In the genomic region with DNA sequence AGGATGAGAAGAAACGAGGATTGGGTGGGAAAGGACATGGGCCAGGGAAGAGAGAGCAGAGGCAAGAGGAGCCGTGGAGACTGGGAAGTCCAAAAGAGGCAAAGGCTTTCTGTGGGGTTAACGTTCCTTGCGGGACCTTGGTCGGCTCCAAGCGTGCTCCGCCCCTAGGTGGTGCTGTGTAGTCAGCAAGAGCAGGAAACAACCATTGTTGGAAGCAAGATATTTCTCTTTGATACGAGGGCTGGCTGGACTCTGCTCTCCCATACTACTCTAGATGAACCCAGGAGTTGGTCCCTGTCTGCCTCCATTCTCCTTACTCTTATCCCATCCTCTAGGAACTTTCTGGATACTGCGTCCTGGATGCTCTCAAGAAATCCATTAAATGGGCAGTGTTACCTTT, we compare ENCODE assay signal across 8 mouse cellular contexts.
DNase-seq lines count a peak whose midpoint lies in the region; ATAC-seq lines count a peak whose summit lies in the region.

No protein-coding gene starts in this region.

- no peaks in the 10 kb centered on the region for H3K36me3 ChIP-seq in midbrain, embryonic 11.5 days (ENCODE audit: control insufficient read depth, insufficient read depth, low read length)
- no peaks in the 10 kb centered on the region for H3K36me3 ChIP-seq in midbrain, embryonic 15.5 days (replicated peaks)
- no peaks in the 10 kb centered on the region for H3K36me3 ChIP-seq in kidney, embryonic 14.5 days (ENCODE audit: control insufficient read depth, insufficient read depth, low read length)
- H3K36me3 ChIP-seq in limb, embryonic 11.5 days (ENCODE audit: control insufficient read depth, insufficient read depth, low read length): no peaks in the 10 kb centered on the region

- DNase-seq in midbrain, embryonic 11.5 days (ENCODE audit: low spot score, missing footprints): peak; percentile 88
- peak; percentile 39 to 72 for DNase-seq in cerebellum, postnatal 4 days (ENCODE audit: low spot score in 2 of 2)
- peak; percentile 15 for DNase-seq in gastrocnemius, postnatal 25 days
- peak; percentile 82 for DNase-seq in limb, embryonic 11.5 days (ENCODE audit: low spot score)
- DNase-seq in retina, embryonic 14.5 days (ENCODE audit: low spot score): peak; percentile 70
- DNase-seq in urinary bladder, postnatal 36 days (ENCODE audit: low spot score in 2 of 2): peak; percentile 66 to 79

- no peak overlapping the region for H3K9ac ChIP-seq in midbrain, embryonic 11.5 days (ENCODE audit: low read length)
- H3K9ac ChIP-seq in midbrain, embryonic 15.5 days: no peak overlapping the region
- no peak overlapping the region for H3K9ac ChIP-seq in kidney, embryonic 14.5 days (ENCODE audit: low read depth, low read length)
- H3K9ac ChIP-seq in limb, embryonic 11.5 days (ENCODE audit: low read length): no peak overlapping the region

- no peak overlapping the region for H3K27ac ChIP-seq in midbrain, embryonic 11.5 days (ENCODE audit: low read depth, low read length)
- H3K27ac ChIP-seq in midbrain, embryonic 15.5 days: no peak overlapping the region
- H3K27ac ChIP-seq in kidney, embryonic 14.5 days (ENCODE audit: low read depth, low read length): no peak overlapping the region
- no peak overlapping the region for H3K27ac ChIP-seq in limb, embryonic 11.5 days (replicated peaks; ENCODE audit: low read depth, low read length)

- WGBS in midbrain, embryonic 11.5 days: 24% methylated on average over 9 of the region's 9 CpGs
- 35% methylated on average over 9 of the region's 9 CpGs for WGBS in midbrain, embryonic 15.5 days
- 32% methylated on average over 9 of the region's 9 CpGs for WGBS in kidney, embryonic 14.5 days
- 30% methylated on average over 9 of the region's 9 CpGs for WGBS in limb, embryonic 11.5 days

- no peak overlapping the region for H3K4me3 ChIP-seq in midbrain, embryonic 11.5 days (ENCODE audit: low read depth, low read length)
- H3K4me3 ChIP-seq in midbrain, embryonic 15.5 days: no peak overlapping the region
- no peak overlapping the region for H3K4me3 ChIP-seq in kidney, embryonic 14.5 days (ENCODE audit: low read length)
- no peak overlapping the region for H3K4me3 ChIP-seq in limb, embryonic 11.5 days (ENCODE audit: low read depth, low read length)

- no peak for ATAC-seq in midbrain, embryonic 11.5 days (ENCODE audit: low FRiP score)
- ATAC-seq in midbrain, embryonic 15.5 days (replicated peaks): no peak
- peak; percentile 77; the same call in 1 of the 2 replicates for ATAC-seq in kidney, embryonic 14.5 days (ENCODE audit: low FRiP score, low TSS enrichment)
- no peak for ATAC-seq in limb, embryonic 11.5 days (ENCODE audit: insufficient number of reproducible peaks, low FRiP score, low TSS enrichment, low read depth)

- H3K4me2 ChIP-seq in midbrain, embryonic 11.5 days: no peak overlapping the region
- no peak overlapping the region for H3K4me2 ChIP-seq in midbrain, embryonic 15.5 days
- no peak overlapping the region for H3K4me2 ChIP-seq in kidney, embryonic 14.5 days (replicated peaks; ENCODE audit: low read depth, low read length)
- H3K4me2 ChIP-seq in limb, embryonic 11.5 days (ENCODE audit: low read depth, severe bottlenecking): no peak overlapping the region

- H3K27me3 ChIP-seq in midbrain, embryonic 11.5 days (ENCODE audit: control insufficient read depth, insufficient read depth, low read length): no peaks in the 10 kb centered on the region
- H3K27me3 ChIP-seq in midbrain, embryonic 15.5 days (replicated peaks): no peaks in the 10 kb centered on the region; the same call in 1 of the 2 replicates
- H3K27me3 ChIP-seq in kidney, embryonic 14.5 days (ENCODE audit: control insufficient read depth, insufficient read depth, low read length): no peaks in the 10 kb centered on the region
- no peaks in the 10 kb centered on the region for H3K27me3 ChIP-seq in limb, embryonic 11.5 days (ENCODE audit: control insufficient read depth, insufficient read depth, low read length)

- H3K4me1 ChIP-seq in midbrain, embryonic 11.5 days (ENCODE audit: control insufficient read depth, insufficient read depth, low read length): no peaks in the 10 kb centered on the region
- H3K4me1 ChIP-seq in midbrain, embryonic 15.5 days: no peaks in the 10 kb centered on the region
- 0 out of 2 replicates have a peak, but pooled peaks cover 3% of the 10 kb centered on the region for H3K4me1 ChIP-seq in kidney, embryonic 14.5 days (ENCODE audit: control insufficient read depth, insufficient read depth, low read length)
- no peaks in the 10 kb centered on the region for H3K4me1 ChIP-seq in limb, embryonic 11.5 days (ENCODE audit: control insufficient read depth, insufficient read depth, low read length)

- H3K9me3 ChIP-seq in midbrain, embryonic 11.5 days (ENCODE audit: control insufficient read depth, low read length): no peaks in the 10 kb centered on the region
- no peaks in the 10 kb centered on the region for H3K9me3 ChIP-seq in midbrain, embryonic 15.5 days
- no peaks in the 10 kb centered on the region for H3K9me3 ChIP-seq in kidney, embryonic 14.5 days (ENCODE audit: control insufficient read depth, low read length)
- H3K9me3 ChIP-seq in limb, embryonic 11.5 days (ENCODE audit: control insufficient read depth, low read length): no peaks in the 10 kb centered on the region

Comparison
In these comparisons a context has a peak if more than half of its experiments do, and no peak if none do; other contexts are left out.
1. DNase-seq: peak in every context shown above with its lines; median percentile 88 in midbrain, embryonic 11.5 days; 82 in limb, embryonic 11.5 days; 72 in urinary bladder, postnatal 36 days; 70 in retina, embryonic 14.5 days; 56 in cerebellum, postnatal 4 days; 15 in gastrocnemius, postnatal 25 days.